Mouse (Mus musculus): ENCODE measurements at regions not wholly inside any gene's neighbourhood (a gene's known extent, or its start where the extent isn't known, plus 50 kb on each side); places are given as distances from the start of the nearest gene placed in this dataset.

DNA sequence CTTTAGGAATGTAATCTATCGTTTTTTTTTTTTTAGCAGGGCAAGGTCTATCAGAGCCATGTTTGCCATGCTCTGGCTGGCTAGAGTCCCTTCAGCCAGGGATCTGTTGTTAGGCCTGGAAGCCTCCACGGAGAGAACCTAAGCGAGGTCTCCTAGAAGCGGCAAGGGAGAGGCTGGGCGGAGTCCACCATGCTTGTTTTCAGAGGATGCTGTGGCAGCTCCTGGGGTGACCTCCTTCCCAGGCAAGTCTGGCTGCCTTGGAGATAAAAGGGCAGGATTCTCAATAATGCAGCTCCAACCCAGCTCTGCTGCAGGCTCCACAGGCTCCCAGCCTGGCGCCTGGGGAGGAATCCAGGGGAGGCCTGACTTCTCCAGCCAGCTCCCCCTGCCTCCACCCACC lies 86.2 kb upstream of the Csf3r start:
- no peak for DNase-seq

GRCm38 (mm10) chr4:125941266-125941665 lies 83.1 kb upstream of the Csf3r start:
- no peak for DNase-seq

GRCm38 (mm10) chr4:125941916-125942315 lies 82.4 kb upstream of the Csf3r start:
- DNase-seq, result peak; percentile 9

DNA sequence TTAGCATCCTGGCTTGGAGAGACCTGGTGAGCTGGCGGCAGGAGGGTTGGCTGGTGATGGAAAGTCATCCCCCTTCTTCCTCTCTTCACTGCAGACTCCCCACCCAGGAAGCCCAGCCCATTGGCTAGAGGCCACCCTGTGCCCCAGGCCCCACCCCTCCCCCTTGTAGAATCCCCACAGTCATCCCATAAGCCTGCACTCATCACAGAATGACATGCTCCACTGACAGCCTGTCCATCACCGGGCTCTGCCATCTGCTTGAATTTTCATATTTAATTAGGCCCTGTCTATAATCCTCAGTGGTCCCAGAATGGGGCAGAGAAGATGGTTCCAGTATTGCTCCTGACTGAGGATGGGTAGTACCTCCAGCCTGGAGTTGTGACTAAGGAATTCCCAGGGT lies 79.3 kb upstream of the Csf3r start:
- DNase-seq, result no peak

DNA sequence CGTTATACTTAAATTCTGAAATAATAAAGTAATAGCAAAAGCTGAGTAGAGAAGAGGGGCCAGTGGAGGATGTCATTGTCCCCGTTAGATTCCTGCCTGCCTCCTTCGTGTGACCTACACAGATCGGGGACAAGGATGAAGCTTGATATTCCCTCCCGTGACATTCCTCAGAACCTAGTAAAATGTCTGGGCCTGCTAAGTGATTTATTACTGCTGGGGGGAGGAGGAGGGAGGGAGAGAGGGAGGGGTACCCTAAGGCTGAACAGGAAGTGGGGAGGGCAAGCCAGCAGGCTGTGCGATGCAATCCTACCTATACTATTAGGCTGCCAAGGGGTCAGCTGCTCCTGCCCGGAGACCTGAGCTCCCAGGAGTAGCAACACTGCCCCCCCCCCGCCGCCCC lies 64.9 kb upstream of the Csf3r start:
- no peak for DNase-seq

DNA sequence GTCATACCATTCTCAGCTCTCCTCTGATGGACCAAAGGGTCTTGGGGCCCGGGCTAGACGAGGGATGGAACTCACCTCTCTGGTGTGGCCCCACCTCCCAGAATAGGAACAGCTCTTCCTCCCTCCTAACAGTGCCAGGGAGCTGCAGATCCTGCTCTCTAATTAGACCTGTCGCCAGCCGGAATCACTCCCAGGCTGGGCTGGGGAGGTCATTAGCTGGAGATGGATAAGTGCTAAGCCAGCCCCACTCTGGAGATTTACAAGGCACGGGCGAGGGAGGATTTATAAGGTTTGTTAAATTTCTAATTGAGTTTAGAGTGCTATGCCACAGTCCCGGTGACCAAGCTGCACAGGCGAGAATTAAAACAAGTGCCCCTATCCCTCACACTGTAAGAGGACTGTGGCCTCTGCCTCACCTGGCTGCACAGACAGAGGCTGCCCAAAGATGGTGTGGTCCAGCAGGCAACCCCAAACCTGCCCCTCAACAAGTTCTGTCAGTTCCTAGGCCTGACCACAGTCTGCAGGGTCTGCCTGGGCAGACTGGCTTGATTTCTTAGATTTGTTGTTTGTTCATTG lies 63.6 kb upstream of the Csf3r start:
- no peak for DNase-seq

DNA sequence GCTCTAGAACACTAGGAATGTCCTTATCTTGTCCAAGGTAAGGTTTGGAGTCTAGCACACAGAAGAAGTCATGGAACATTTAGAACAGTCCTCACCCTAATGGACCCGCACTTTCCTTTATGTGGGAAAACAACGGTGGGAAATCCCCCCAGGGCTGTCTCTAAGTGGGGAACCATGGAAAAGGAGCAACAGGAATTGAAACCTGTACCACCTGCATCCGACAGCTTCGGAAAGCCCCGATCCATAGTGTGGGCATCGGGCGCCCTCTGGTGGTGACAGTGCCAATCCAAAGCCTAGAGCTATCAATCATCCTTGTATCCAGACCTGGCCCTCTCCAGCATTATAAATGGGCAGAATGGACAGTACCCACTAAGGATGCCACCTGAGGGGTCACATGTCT lies 61.7 kb upstream of the Csf3r start:
- peak; percentile 67 for DNase-seq

All from cerebellum, adult 8-10 months (tissue).